Mouse (Mus musculus) ES-E14 (cell line): ENCODE measurements at regions not wholly inside any gene's neighbourhood (a gene's known extent, or its start where the extent isn't known, plus 50 kb on each side); places are given as distances from the start of the nearest gene placed in this dataset.

Source experiments
- CHD2 ChIP-seq: IDR thresholded peaks from 2 replicates; pipeline ENCODE4 v1.6.1; 2014; ENCODE audit warnings: mild to moderate bottlenecking, low read depth, low read length, inconsistent platforms
- HCFC1 ChIP-seq: IDR thresholded peaks from 2 replicates; pipeline ENCODE4 v1.6.1; 2012; ENCODE audit warnings: low read length, inconsistent platforms, borderline replicate concordance; ENCODE audit not compliant: insufficient read depth
- ZC3H11A ChIP-seq: IDR thresholded peaks from 2 replicates; pipeline ENCODE4 v1.6.1; 2012; ENCODE audit warnings: low read depth, mild to moderate bottlenecking, inconsistent platforms, low read length, borderline replicate concordance
- ZNF384 ChIP-seq: IDR thresholded peaks from 2 replicates; pipeline ENCODE4 v1.6.1; 2012; ENCODE audit warnings: low read depth, low read length, inconsistent platforms

DNA sequence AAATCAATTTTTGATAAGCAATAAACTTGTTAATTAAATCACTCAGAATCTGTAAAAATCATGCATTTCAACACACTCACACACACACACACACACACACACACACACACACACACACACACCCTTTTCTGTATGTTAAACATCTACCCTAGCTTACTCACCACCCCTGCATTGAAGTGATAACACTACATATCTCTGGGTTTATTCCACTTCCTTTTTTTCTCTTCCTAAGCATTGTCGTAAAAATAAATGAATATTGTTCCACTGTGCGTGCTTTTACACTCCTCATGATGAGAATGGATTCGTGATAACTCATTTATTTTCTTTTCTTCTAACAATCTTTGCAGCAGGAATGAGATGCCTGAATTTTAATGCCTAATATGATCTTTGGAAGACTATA is 234.3 kb upstream of the Plscr5 start:
- TF ChIP-seq ZNF384 (no peak), ZC3H11A (no peak), HCFC1 (no peak), CHD2 (no peak)
